Mouse (Mus musculus): ENCODE measurements at regions not wholly inside any gene's neighbourhood (a gene's known extent, or its start where the extent isn't known, plus 50 kb on each side); places are given as distances from the start of the nearest gene placed in this dataset.
"Not testable (repeated sequence)": the region's sequence is repeated elsewhere in the genome, so short reads cannot be mapped to it uniquely, and the experiment has no call there.

DNA sequence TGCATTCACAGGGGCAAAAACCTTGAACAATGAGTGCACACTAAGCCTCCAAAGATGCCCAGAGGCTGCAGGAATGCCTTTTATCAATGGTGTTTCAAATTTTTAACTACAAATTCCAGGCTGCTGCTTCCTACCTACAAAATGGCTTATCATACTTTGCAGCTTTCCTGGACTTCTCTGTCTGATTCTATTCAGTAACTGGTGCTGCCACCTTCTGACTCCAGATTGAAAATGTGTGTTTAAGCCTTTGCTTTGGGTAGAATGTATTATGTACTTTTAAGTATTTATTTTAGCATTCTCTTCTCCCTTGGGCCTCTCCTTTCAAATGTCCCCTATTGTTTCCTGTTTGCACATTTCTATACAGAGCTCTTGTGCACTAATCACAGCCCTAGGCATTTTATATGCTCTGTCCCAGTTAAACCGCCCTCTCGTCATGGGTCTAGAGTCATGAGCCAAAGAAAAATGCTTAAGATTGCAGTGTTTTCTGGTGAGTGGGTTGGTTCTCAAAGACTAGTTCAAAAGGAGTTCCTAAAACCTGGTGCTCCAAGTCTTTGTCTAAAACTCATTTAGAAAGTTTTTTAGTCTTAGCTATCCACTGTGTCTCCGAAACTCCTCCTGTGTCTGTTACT, 472.3 kb upstream of the Dpp10 start:
- intact Hi-C loops (cut with DNase I): no loop called here
- no peak for DNase-seq

DNA sequence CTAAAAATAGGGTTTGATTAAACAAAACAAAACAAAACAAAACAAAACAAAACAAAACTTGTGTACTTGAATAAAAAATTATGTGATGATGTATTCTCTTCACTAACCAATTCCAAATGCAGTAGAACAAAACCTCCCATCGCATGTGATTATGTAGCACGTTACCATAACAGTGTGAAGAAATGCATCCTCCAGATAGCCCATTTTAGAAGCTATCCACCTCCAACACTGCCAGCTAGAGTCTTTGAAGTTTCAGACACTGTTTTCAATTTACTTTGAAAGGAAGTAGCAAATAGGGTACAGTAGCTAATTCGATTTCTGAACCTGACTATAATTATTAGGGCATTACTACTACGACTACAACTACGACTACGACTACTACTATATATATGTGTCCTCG, 465.1 kb upstream of the Dpp10 start:
- intact Hi-C loops (cut with DNase I): no loop called here

DNA sequence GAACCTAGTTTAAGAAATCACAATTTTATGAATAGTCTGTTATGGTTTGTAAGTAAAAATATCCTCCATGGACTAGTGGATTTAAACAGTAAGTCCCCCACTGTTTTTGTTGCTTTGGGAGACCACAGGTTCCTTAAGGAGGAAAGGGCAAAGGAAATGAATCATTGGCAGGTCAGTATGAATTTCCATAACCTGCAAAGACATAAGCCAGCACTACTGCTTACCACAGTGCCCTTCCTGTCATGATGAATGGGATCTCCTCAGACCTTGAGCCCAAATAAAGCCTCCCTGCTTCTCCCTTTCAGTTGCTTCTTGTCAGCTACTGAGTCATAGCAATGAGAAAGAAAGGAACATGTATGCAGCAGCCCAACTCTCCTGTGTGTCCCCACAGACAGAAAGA, 443.1 kb upstream of the Dpp10 start:
- intact Hi-C loops (cut with DNase I): no loop called here
- no peak for DNase-seq

More for the DNA sequence above, 465.1 kb upstream of the Dpp10 start:
- DNase-seq: no peak

DNA sequence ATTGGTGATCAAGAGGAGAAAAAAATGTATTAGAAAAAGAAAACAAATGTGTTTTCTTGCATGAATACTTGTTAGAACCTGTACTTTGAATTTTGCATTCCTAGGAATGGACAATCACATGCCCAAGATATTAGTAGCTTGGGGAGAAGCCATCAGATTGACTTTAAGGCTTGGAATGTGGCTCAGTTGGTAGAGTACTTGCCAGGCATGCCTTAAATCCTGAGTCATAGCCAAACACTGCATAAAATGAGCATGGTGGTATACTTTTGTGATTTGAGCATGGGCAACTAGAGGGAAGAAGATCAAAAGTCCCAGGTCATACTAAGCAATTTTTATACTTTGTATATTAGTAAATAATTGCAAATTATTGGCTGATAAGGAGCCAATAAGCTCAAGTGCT, 442.6 kb upstream of the Dpp10 start:
- DNase-seq: no peak
- intact Hi-C loops (cut with DNase I): no loop called here

DNA sequence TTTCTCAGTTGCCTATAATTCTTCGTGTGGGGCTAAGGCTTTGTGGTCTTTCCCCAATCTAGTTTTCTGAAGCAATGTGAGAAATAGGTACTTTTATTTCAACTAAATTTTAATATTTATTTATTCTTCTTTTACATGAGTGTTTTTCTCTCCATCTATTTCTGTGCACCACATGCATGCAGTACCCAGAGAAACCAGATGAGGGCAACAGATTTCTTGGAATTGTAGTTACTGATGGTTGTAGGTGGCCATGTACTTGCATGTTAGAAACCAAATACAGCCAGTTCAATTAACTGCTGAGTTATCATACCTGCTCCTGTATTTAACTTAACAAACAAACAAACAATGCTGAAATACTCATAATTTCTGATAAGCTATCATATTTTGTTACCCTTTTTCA, 404.8 kb upstream of the Dpp10 start:
- intact Hi-C loops (cut with DNase I): no loop called here
- peak in 1 of 2 experiments; percentile 0 for DNase-seq

DNA sequence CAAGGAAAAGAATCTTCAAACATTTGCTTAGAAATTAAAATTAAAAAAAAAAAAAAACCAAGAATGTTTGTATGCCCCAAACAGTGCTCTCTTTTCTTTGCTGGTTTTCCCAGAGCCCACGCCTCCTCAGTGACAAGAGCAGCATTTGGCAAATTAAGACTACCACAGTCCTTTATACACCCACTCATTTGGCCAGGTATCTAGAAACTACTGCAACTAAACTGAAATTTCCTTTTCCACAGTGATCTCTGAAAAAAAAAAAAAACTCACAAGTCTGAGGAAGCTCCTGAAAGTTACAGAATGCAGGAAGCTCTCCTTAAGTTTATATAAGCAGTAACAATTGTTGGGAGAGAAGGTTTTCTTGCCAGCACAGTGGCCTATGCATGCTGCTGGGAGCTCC, 394.2 kb upstream of the Dpp10 start:
- intact Hi-C loops (cut with DNase I): no loop called here
- no peak for DNase-seq

DNA sequence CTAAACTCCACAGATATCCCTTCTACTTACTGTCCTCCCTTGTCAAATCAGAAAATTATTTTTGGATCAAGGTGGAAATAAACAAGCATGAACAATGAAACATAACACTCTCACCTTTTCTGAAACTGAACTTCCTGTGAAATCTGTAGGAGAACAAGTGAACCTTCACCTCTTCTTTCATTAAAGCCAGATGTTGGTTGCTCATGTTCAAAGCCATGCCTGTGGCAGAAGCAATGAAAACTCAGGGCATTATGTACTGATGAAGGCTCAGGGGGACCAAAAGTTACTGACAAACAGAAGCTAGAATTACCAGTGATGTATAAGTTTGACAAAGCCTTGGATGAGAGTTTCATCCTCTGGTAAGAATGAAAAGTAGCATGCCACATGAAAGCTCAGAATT, 390.5 kb upstream of the Dpp10 start:
- no peak for DNase-seq
- intact Hi-C loops (cut with DNase I): no loop called here

DNA sequence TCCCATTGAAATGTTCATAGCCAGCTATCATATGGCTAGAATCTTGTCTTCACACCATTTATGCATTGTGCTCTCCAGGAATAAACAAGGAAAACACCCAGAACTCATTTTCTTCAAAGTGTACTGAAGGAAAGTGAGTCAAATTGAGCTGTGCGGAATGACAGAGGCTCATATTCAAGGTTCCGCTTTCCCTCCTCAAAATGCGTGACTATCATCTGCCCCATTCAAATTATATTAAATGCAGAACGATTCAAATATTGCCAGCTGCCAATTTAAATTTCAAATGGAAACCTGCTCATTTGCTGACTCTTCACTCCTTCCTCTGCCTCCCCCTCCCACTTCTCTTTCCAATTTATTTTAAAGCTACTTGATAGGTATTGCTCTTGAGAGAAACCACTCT, 384.2 kb upstream of the Dpp10 start:
- intact Hi-C loops (cut with DNase I): no loop called here
- no peak for DNase-seq

DNA sequence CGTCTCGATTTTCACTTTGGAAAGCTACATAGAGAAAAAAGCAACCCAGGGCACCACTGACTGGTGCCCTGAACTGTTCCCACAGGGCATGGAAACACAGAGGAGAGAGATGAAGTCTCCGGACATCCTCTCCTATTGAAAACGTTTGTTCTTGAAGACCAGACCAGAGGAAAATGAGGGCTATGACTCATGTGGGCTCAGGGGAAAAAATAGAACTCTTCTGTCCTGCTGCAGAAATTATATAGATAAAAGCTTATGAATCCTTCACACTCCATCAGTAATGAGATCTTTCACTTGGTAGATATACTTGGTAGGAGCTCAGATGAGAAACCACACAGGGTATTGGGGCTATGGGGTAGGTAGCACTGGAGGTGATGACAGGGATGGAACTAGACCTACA, 371.4 kb upstream of the Dpp10 start:
- intact Hi-C loops (cut with DNase I): no loop called here
- no peak for DNase-seq

DNA sequence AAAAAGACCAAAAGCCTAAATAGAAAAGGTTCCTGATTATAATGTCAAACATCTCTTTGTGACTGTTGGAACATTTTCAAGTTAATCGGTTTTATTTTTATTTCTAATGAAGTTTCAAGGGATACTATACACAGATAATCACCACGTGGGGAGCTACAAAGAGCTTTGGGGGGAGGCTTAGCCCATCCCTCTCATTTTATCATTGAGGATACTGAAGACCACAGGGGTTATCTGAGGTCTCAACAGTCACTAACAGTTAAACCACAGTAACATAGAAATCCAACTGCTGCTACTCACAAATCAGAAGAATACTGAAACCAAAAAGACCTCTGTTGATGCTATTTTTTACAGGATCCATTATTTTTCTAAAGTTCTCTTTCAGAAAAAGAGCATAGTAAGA, 364.9 kb upstream of the Dpp10 start:
- intact Hi-C loops (cut with DNase I): no loop called here
- no peak for DNase-seq

DNA sequence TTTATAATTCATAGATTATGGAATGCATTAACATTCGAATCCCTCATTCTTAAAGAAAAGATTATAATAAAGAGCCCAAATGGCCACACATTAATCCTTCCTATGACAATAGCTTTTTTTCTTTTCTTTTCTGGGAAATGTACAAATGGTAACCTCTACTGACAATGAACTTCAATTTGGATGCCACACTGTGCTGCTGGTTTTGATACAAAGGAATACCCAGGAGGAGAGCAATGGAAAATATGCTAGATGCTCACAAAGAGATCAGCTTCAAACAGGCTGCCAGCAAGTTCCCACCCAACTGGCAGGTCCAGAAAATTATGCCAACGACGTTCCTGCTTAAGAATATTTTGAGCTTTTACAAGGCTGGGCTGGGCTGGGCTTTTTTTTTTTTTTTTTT, 364.4 kb upstream of the Dpp10 start:
- intact Hi-C loops (cut with DNase I): no loop called here
- no peak for DNase-seq

DNA sequence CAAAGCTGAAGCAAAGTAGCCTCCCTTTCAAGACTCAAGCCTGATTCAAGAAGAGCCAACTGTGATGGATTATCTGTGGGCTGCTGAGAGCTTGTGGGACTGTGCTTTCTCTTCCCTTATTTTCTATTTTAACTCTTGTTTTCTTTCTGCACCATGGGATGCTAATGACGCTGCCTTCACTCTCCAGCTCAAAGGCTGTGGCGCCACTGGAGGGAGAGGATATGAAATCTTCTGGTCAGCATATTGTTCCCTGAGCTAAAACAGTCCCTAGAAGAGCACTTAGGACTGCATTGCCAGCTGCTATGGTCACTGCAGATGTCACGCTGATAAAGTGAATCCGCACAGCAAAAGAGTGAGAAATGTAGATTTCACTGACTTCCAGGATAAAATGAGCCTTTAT, 324.2 kb upstream of the Dpp10 start:
- intact Hi-C loops (cut with DNase I): no loop called here
- DNase-seq: no peak

DNA sequence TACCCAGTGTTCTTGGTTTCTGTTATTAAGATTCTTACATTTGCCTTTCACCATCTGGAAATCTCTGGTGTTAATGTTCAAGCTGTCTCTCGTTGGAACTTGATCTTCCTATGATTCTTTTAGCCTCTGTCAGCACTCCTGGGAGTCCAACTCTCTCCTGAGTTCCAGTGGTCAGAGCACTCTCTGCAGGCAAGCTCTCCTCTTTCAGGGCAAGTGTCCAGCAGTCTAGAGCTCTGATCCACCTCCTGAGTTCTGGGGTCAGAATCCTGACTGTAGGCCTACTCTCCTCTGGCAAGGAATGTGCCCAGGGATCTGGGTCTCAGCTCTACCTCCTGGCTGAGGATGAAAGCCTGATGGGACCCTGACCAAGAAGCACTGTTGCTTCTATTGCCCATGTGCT, 303.1 kb upstream of the Dpp10 start:
- intact Hi-C loops (cut with DNase I); DNase-seq: not testable (repeated sequence)

DNA sequence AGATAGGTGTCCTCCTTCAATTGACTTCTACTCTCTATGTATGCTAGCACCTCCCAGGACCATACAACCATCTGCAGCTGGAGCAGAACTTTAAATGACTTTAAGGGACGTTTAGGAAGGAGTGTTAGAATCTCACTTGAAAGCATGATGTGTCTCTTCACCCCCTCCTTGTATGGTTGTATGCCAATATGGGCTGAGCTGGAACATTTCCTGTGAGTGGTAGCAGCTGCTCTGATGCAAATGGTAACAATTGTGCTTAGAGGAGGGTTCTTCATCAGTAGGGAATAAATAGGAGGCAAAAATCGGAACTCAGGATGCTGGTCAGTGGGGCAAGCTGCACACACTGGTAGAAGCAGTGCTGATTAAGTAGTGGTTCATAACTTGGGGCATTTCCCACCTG, 294.1 kb upstream of the Dpp10 start:
- intact Hi-C loops (cut with DNase I): no loop called here
- DNase-seq: no peak

DNA sequence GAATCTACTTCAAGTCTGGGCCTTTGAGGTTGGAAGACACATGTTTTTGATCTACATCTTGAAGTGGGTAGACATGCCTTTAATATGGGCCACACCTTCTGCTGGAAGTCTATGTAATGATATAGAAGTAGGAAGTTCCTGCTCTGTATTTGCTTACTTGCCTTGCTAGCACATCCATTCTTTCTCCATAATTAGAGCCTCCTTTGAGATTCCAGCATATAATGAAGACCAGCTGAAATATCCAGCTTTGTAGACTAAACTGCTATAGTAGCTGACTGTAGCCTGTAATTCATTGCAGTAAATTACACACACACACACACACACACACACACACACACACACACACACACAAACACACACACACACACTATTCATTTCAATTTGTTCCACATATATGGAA, 293.3 kb upstream of the Dpp10 start:
- no peak for DNase-seq
- intact Hi-C loops (cut with DNase I): no loop called here

DNA sequence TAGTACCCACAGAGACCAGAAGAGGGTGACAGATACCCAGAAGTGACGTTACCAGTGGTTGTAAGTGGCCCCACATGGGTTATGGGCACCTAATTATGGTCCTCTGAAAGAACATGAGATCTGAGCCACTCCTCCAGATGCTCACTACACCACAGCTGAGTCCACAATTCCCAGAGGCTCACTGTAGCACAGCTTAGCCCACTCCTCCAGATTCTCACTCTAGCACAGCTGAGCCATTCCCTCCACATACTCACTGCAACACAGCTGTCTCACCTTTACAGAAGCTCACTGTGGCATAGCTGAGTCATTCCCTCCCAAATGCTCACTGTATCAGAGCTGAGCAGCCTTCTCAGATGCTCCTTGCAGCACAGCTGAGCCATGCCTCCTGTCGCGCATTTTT, 286.9 kb upstream of the Dpp10 start:
- intact Hi-C loops (cut with DNase I): no loop called here
- DNase-seq: no peak

All from heart, postnatal 14 days (tissue).